Mouse (Mus musculus): ENCODE data around the gene Fgd2. TPM values are rescaled to one million over a fixed set of nuclear protein-coding genes. Genes with fewer than 3 reads are reported as not detected.

Gene Fgd2
- polyA plus RNA-seq, 1 experiment from 2014 or later: 7.7 TPM

- H3K4me2 ChIP-seq (ENCODE audit: low read depth, low read length): 0 out of 2 replicates have a peak overlapping the region, but pooled peaks have one; percentile 15
Observed at GRCm38 (mm10) chr17:29319881-29320639, 40.7 kb upstream of the Fgd2 start.

DNA sequence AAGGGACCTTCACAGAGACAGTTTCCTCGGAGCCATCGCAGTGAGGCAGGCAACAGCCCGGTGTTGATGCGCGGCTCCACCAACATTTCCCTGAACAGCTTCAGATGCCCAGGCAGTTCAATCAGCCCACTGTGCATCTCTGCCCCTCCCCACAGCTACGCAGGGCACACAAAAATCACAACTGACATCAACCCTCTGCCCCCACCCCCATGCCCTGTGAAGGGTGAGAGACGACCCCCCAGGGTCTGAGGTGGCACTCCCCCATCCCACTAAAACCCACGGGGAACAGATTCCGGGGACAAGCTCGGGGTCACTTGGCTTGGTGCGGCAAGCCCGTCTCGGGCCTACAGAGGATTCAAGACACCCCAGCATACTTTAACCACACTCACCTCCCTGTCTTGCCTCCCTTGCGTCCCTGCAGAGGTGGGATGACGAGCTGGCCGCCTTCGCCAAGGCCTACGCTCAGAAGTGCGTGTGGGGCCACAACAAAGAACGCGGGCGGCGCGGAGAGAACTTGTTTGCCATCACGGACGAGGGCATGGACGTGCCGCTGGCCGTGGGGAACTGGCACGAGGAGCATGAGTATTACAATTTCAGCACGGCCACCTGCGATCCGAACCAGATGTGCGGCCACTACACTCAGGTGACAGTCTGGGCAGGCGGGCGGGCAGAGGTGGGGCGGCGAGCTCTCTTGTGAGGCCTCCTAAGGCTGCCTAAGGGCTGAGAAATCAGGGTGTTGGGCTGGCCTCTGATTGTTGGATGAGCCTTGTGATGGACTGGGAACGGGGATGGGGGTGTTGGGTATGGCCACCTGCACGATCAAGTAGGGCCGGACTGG lies 38.7 kb upstream of the Fgd2 start:
- peaks cover 18% of the 10 kb centered on the region for H3K27me3 ChIP-seq (ENCODE audit: control insufficient read depth, insufficient read depth, low read depth, low read length)
- H3K36me3 ChIP-seq (ENCODE audit: control insufficient read depth, insufficient read depth): no peaks in the 10 kb centered on the region
- no peak for ATAC-seq (ENCODE audit: low read depth)
- H3K4me2 ChIP-seq (ENCODE audit: low read depth, low read length): no peak overlapping the region
- H3K9me3 ChIP-seq (replicated peaks; ENCODE audit: control insufficient read depth, low read length): no peaks in the 10 kb centered on the region
- H3K27ac ChIP-seq (ENCODE audit: low read length): no peak overlapping the region
- H3K4me3 ChIP-seq (ENCODE audit: low read depth, low read length): no peak overlapping the region
- 59% methylated on average over 41 of the region's 41 CpGs for WGBS (ENCODE audit: insufficient replicate concordance)
- no peak overlapping the region for H3K9ac ChIP-seq (ENCODE audit: low read depth, low read length)
- H3K4me1 ChIP-seq (ENCODE audit: control insufficient read depth, low read depth, low read length): peaks cover 4% of the 10 kb centered on the region; the same call in 1 of the 2 replicates

More at GRCm38 (mm10) chr17:29319881-29320639, 40.7 kb upstream of the Fgd2 start:
- Histone ChIP-seq H3K9ac (ENCODE audit: low read depth, low read length) (no peak overlapping the region), H3K9me3 (replicated peaks; ENCODE audit: control insufficient read depth, low read length) (no peaks in the 10 kb centered on the region), H3K4me3 (ENCODE audit: low read depth, low read length) (peak overlapping the region; percentile 14; the same call in 1 of the 2 replicates), H3K27ac (ENCODE audit: low read length) (no peak overlapping the region), H3K27me3 (ENCODE audit: control insufficient read depth, insufficient read depth, low read depth, low read length) (peaks cover 11% of the 10 kb centered on the region), H3K4me1 (ENCODE audit: control insufficient read depth, low read depth, low read length) (peaks cover 4% of the 10 kb centered on the region; the same call in 1 of the 2 replicates), H3K36me3 (ENCODE audit: control insufficient read depth, insufficient read depth) (no peaks in the 10 kb centered on the region)
- no peak for ATAC-seq (ENCODE audit: low read depth)
- 29% methylated on average over 8 of the region's 8 CpGs for WGBS (ENCODE audit: insufficient replicate concordance)

DNA sequence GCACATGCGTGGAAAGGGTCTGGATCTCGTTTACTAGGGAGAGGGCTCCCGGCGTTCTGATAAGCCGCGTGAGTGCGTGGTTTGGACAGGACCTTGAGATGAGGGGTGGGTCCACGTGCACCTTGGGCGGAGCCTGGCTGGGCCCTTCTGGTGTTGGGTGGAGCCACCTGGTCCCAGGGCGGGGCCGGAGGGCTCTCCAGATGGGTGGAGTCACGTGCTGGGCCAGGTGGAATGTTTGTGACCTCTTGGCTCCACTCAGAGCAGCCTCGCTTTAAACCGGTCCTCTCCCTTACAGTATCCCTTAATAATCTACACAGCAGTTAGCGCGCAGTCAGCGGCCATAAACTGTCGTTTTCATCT lies 38.1 kb upstream of the Fgd2 start:
- H3K27me3 ChIP-seq (ENCODE audit: control insufficient read depth, insufficient read depth, low read depth, low read length): peaks cover 21% of the 10 kb centered on the region
- H3K36me3 ChIP-seq (ENCODE audit: control insufficient read depth, insufficient read depth): no peaks in the 10 kb centered on the region
- H3K4me2 ChIP-seq (ENCODE audit: low read depth, low read length): no peak overlapping the region
- no peak overlapping the region for H3K9ac ChIP-seq (ENCODE audit: low read depth, low read length)
- H3K27ac ChIP-seq (ENCODE audit: low read length): no peak overlapping the region
- H3K9me3 ChIP-seq (replicated peaks; ENCODE audit: control insufficient read depth, low read length): no peaks in the 10 kb centered on the region
- H3K4me1 ChIP-seq (ENCODE audit: control insufficient read depth, low read depth, low read length): peaks cover 4% of the 10 kb centered on the region; the same call in 1 of the 2 replicates
- ATAC-seq (ENCODE audit: low read depth): peak; percentile 47; the same call in 1 of the 2 replicates
- WGBS (ENCODE audit: insufficient replicate concordance): 52% methylated on average over 18 of the region's 18 CpGs
- H3K4me3 ChIP-seq (ENCODE audit: low read depth, low read length): no peak overlapping the region

- Histone ChIP-seq H3K4me2 (ENCODE audit: low read depth, low read length) (no peak overlapping the region), H3K4me3 (ENCODE audit: low read depth, low read length) (no peak overlapping the region), H3K9ac (ENCODE audit: low read depth, low read length) (no peak overlapping the region), H3K4me1 (ENCODE audit: control insufficient read depth, low read depth, low read length) (peaks cover 4% of the 10 kb centered on the region; the same call in 1 of the 2 replicates), H3K36me3 (ENCODE audit: control insufficient read depth, insufficient read depth) (no peaks in the 10 kb centered on the region), H3K27me3 (ENCODE audit: control insufficient read depth, insufficient read depth, low read depth, low read length) (peaks cover 21% of the 10 kb centered on the region), H3K9me3 (replicated peaks; ENCODE audit: control insufficient read depth, low read length) (no peaks in the 10 kb centered on the region), H3K27ac (ENCODE audit: low read length) (no peak overlapping the region)
- WGBS (ENCODE audit: insufficient replicate concordance): 30% methylated on average over 3 of the region's 3 CpGs
- ATAC-seq (ENCODE audit: low read depth): no peak
Observed at GRCm38 (mm10) chr17:29323625-29324024, 37.1 kb upstream of the Fgd2 start.

- WGBS (ENCODE audit: insufficient replicate concordance): 73% methylated on average over 13 of the region's 13 CpGs
- H3K4me3 ChIP-seq (ENCODE audit: low read depth, low read length): no peak overlapping the region
- H3K36me3 ChIP-seq (ENCODE audit: control insufficient read depth, insufficient read depth): no peaks in the 10 kb centered on the region
- H3K27me3 ChIP-seq (ENCODE audit: control insufficient read depth, insufficient read depth, low read depth, low read length): peaks cover 19% of the 10 kb centered on the region
- H3K4me1 ChIP-seq (ENCODE audit: control insufficient read depth, low read depth, low read length): no peaks in the 10 kb centered on the region
- no peak overlapping the region for H3K4me2 ChIP-seq (ENCODE audit: low read depth, low read length)
- H3K9me3 ChIP-seq (replicated peaks; ENCODE audit: control insufficient read depth, low read length): no peaks in the 10 kb centered on the region
- ATAC-seq (ENCODE audit: low read depth): no peak
- no peak overlapping the region for H3K27ac ChIP-seq (ENCODE audit: low read length)
- no peak overlapping the region for H3K9ac ChIP-seq (ENCODE audit: low read depth, low read length)
Observed at GRCm38 (mm10) chr17:29325831-29326230, 34.9 kb upstream of the Fgd2 start.

DNA sequence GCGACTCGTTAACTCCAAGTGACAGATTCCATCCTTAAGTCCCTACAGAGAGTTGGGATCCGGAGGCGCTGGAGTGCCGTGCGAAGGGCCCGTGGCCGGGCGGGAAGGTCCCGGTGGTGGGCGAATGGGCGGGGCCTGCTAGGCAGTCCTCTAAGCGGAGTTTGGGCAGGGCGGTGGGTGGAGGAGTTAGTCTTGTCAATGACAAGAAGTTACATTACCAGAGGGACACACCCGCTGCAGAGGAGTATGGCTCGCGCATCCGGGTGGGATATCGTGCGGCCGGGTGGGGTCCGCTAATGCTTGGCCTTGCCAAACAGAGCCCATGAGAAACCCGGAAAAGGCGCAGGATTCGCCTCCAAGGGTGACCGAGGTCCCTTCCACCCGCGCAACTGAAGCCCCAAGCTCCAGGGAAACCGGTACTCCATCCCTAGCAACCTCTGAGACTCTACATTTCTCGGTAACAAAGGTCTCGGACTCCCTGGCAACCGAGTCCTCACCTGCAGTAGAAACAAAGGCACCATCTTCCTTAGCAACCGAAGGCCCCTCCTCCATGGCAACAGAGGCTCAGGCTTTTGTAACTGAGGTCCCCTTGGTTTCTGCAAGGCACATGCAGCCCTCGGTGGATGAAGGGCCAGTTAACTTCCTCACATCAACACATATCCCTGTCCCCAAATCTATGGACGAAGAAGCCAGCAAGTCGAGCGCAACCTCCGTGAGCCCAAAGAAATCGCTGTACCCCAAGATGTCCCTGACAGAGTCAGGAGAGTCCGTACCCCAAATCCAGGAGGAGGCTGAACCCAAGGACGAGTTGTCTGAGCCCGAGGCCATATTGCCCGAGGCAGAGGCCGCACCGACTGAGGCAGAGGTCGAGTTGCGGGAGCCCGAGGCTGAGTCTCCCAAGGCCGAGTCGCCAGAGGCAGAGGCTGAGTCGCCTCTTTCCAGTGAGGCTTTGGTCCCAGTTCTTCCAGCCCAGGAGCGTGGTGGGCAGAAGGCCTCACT lies 33.9 kb upstream of the Fgd2 start:
- no peak overlapping the region for H3K9ac ChIP-seq (ENCODE audit: low read depth, low read length)
- H3K27me3 ChIP-seq (ENCODE audit: control insufficient read depth, insufficient read depth, low read depth, low read length): peaks cover 15% of the 10 kb centered on the region
- 37% methylated on average over 52 of the region's 52 CpGs for WGBS (ENCODE audit: insufficient replicate concordance)
- peaks cover 3% of the 10 kb centered on the region; the same call in 1 of the 2 replicates for H3K36me3 ChIP-seq (ENCODE audit: control insufficient read depth, insufficient read depth)
- H3K4me2 ChIP-seq (ENCODE audit: low read depth, low read length): no peak overlapping the region; the same call in 1 of the 2 replicates
- H3K27ac ChIP-seq (ENCODE audit: low read length): no peak overlapping the region
- ATAC-seq (ENCODE audit: low read depth): no peak
- H3K4me3 ChIP-seq (ENCODE audit: low read depth, low read length): no peak overlapping the region
- H3K9me3 ChIP-seq (replicated peaks; ENCODE audit: control insufficient read depth, low read length): no peaks in the 10 kb centered on the region
- no peaks in the 10 kb centered on the region for H3K4me1 ChIP-seq (ENCODE audit: control insufficient read depth, low read depth, low read length)

DNA sequence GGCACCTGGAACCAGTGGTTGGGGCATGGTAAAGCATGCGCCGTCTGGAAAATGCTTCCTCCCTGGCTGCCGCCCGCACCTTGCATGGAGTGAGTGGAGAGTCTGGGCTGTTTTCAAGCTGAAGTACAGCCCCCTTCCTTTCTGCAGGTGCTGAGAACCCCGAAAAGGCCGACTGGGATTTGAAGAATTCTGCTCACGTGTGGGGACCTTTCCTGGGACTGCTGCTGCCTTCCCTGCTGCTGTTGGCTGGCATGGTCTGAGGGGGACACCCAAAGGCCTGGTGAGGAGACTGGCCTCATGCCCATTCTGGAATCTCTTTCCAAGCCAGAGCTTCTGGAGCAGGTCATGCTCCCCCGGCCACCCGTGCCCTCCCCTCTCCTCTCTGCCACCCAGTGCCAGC lies 33.0 kb upstream of the Fgd2 start:
- Histone ChIP-seq H3K4me2 (ENCODE audit: low read depth, low read length) (no peak overlapping the region), H3K27ac (ENCODE audit: low read length) (no peak overlapping the region), H3K4me1 (ENCODE audit: control insufficient read depth, low read depth, low read length) (no peaks in the 10 kb centered on the region), H3K9ac (ENCODE audit: low read depth, low read length) (no peak overlapping the region), H3K36me3 (ENCODE audit: control insufficient read depth, insufficient read depth) (peaks cover 8% of the 10 kb centered on the region; the same call in 1 of the 2 replicates), H3K9me3 (replicated peaks; ENCODE audit: control insufficient read depth, low read length) (no peaks in the 10 kb centered on the region), H3K27me3 (ENCODE audit: control insufficient read depth, insufficient read depth, low read depth, low read length) (peaks cover 10% of the 10 kb centered on the region), H3K4me3 (ENCODE audit: low read depth, low read length) (no peak overlapping the region)
- ATAC-seq (ENCODE audit: low read depth): no peak
- WGBS (ENCODE audit: insufficient replicate concordance): 70% methylated on average over 9 of the region's 9 CpGs

GRCm38 (mm10) chr17:29330221-29330620 lies 30.5 kb upstream of the Fgd2 start:
- peaks cover 8% of the 10 kb centered on the region for H3K36me3 ChIP-seq (ENCODE audit: control insufficient read depth, insufficient read depth)
- no peaks in the 10 kb centered on the region for H3K9me3 ChIP-seq (replicated peaks; ENCODE audit: control insufficient read depth, low read length)
- peaks cover 10% of the 10 kb centered on the region for H3K27me3 ChIP-seq (ENCODE audit: control insufficient read depth, insufficient read depth, low read depth, low read length)
- H3K9ac ChIP-seq (ENCODE audit: low read depth, low read length): no peak overlapping the region
- H3K27ac ChIP-seq (ENCODE audit: low read length): no peak overlapping the region
- no peak overlapping the region for H3K4me3 ChIP-seq (ENCODE audit: low read depth, low read length)
- 69% methylated on average over 3 of the region's 3 CpGs for WGBS (ENCODE audit: insufficient replicate concordance)
- no peaks in the 10 kb centered on the region for H3K4me1 ChIP-seq (ENCODE audit: control insufficient read depth, low read depth, low read length)
- H3K4me2 ChIP-seq (ENCODE audit: low read depth, low read length): no peak overlapping the region
- no peak for ATAC-seq (ENCODE audit: low read depth)

All from liver, embryonic 16.5 days (tissue).